Mouse (Mus musculus): Measurements from ENCODE around the gene Nup62cl. TPM values are rescaled to one million over a fixed set of nuclear protein-coding genes. Genes with fewer than 3 reads are reported as not detected.

The Nup62cl gene
- polyA plus RNA-seq (2017; shearing (Covaris generic)): not detected

GRCm38 (mm10) chrX:140062135-140062975, at the start of gene Nup62cl, which contains the start of gene Pih1h3b:
TSS of gene Nup62cl (minus strand) at chrX:140062712.
TSS of gene Pih1h3b (plus strand) at chrX:140062879.

GRCm38 (mm10) chrX:139997740-139998690, 64.5 kb downstream of the Nup62cl start, which contains the start of gene Rbm41:
TSS of gene Rbm41 (minus strand) at chrX:139998595.

Other genes with a start within 250 kb of the Nup62cl start
- gene Morc4, start 191.0 kb downstream of the Nup62cl start, polyA plus RNA-seq (2017; shearing (Covaris generic)): not detected
- 10.3 TPM for gene Rbm41, start 64.1 kb downstream of the Nup62cl start, polyA plus RNA-seq (2017; shearing (Covaris generic))
- gene Pih1h3b, start 167 bp upstream of the Nup62cl start, polyA plus RNA-seq (2017; shearing (Covaris generic)): not detected